Mouse (Mus musculus): Measurements from ENCODE around the gene Ccni.

DNA sequence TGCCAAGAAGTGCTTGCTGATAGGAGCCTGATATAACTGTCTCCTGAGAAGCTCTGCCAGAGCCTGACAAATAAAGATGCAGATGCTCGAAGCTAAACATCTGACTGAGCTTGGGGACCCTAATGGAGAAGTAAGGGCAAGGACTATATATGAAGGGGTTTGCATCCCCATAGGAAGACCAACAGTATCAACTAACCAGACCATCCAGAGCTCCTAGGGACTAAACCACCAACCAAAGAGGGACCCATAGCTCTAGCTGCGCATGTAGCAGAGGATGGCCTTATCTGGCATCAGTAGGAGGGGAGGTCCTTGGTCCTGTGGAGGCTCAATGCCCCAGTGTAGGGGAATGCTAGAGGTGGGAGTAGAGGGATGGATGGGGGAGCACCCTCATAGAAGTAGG is 18.3 kb upstream of the Ccni start:
- TF ChIP-seq CTCF (IDR thresholded peaks at IDR 0.05; ENCODE audit: insufficient read depth, low read depth, low read length) (no peak), POLR2A (IDR thresholded peaks at IDR 0.05; ENCODE audit: insufficient read depth, low read depth, low read length) (no peak)

Measured in olfactory bulb, adult 2 months (tissue).